Mouse (Mus musculus): ENCODE data around the gene Hacl1. TPM values are rescaled to one million over a fixed set of nuclear protein-coding genes. Genes with fewer than 3 reads are reported as not detected.

Hacl1 gene
- polyA plus RNA-seq (2016; fragmentation: Nextera tagmentation; extraction: Ambion mirVana), result 8.7 and 12.7 TPM in 2 replicates

DNA sequence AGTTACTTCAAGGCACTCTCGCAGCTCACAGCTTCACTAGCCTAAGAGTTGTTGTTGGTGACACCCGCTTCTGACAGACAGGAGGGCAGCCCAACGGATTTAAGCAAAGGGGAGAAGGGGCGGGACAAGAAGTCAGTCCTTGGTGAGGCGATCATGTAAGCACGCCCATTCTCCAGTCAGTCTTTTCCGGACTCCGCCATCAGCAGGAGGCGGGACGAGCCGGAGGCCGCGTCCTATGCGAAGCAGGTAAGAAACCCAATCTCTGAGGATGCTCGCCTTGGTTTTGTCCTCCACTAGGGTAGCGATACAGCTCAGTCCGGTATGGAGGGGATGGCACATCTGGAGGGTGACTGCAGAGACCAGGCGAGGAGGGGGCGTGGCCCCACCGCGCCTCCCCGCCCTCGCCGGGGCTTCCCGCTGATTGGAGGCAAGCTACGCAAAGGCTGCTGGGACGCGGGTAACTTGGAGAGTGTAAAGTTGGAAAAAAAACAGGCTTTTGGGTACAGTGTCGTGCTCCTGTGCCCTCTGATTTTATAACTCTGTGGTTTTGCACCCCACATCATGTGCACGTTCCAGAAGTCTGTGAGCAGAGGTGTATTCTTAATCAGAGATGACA lies at the start of gene Hacl1, which contains the start of gene Btd:
TSS of gene Hacl1 (minus strand) at position 397 of the 616 bp plus-strand sequence.
TSS of gene Btd (plus strand) at position 139 of the 616 bp plus-strand sequence.
- under 1% methylated on average over 30 of the region's 30 CpGs for WGBS
- H3K27ac ChIP-seq (replicated peaks), result peak within 1 kb of the TSS; percentile 70
- no peaks in the 10 kb centered on the region for H3K9me3 ChIP-seq
- H3K27me3 ChIP-seq, result no peaks in the 10 kb centered on the region
- no peaks in the 10 kb centered on the region for H3K36me3 ChIP-seq
- peak; percentile 97 for ATAC-seq (ENCODE audit: low FRiP score, low read depth)
- peak within 1 kb of the TSS; percentile 62 for H3K4me3 ChIP-seq
- peak within 1 kb of the TSS; percentile 55 for H3K9ac ChIP-seq (replicated peaks)
- H3K4me1 ChIP-seq, result peaks cover 10% of the 10 kb centered on the region
- H3K4me2 ChIP-seq (replicated peaks), result peak within 1 kb of the TSS; percentile 76

DNA sequence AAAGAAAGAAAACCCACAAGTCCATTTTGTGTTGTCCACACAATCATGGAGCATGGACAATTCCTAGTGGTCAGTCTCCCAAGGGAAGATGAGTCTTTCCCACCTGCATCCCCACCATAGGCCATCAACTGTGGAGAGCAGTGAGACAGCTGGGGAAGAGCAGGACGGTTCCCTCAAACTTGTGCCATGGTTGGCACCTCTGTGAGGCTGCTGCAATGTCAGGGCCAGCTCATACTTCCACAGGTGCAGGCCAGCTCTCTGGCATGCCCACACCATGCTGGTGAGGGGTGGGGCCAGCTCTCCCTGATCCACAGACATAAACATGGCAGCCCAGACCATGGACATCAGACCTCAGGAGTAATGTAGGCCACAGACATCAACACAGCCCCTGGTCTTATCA lies 45.1 kb upstream of the Hacl1 start:
- no peak for ATAC-seq (ENCODE audit: low FRiP score, low read depth)
- WGBS, result 89% methylated on average over 1 of the region's 1 CpGs
- no peaks in the 10 kb centered on the region for H3K9me3 ChIP-seq

DNA sequence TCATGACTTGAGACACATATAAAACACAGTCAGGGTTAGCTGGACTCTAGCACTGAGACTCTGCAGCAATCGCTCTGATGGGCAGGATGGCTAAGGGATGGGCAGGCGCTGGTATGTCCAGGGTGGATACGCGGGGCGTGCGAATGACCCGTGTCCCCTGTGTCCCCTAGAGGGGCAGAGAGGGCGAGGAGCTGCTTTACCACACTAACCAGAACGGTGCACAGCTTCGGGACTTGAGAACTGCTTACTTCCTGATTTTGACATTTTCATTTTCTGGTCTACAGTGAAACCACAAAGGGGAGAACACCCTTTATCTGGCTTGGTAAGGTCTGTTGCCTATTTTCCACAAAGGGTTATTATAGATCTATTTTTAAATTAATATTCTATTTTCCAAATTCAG lies 44.6 kb upstream of the Hacl1 start:
- Histone ChIP-seq H3K9me3 (no peaks in the 10 kb centered on the region), H3K4me3 (no peak overlapping the region), H3K27me3 (no peaks in the 10 kb centered on the region), H3K36me3 (no peaks in the 10 kb centered on the region), H3K4me1 (no peaks in the 10 kb centered on the region), H3K27ac (replicated peaks) (no peak overlapping the region), H3K9ac (replicated peaks) (no peak overlapping the region), H3K4me2 (replicated peaks) (no peak overlapping the region)
- no peak for ATAC-seq (ENCODE audit: low FRiP score, low read depth)
- WGBS, result 88% methylated on average over 10 of the region's 10 CpGs

More for the DNA sequence above, 45.1 kb upstream of the Hacl1 start:
- no peak overlapping the region for H3K4me2 ChIP-seq (replicated peaks)
- H3K36me3 ChIP-seq, result no peaks in the 10 kb centered on the region
- H3K4me1 ChIP-seq, result no peaks in the 10 kb centered on the region
- H3K9ac ChIP-seq (replicated peaks), result no peak overlapping the region
- no peaks in the 10 kb centered on the region for H3K27me3 ChIP-seq
- H3K27ac ChIP-seq (replicated peaks), result no peak overlapping the region
- no peak overlapping the region for H3K4me3 ChIP-seq

DNA sequence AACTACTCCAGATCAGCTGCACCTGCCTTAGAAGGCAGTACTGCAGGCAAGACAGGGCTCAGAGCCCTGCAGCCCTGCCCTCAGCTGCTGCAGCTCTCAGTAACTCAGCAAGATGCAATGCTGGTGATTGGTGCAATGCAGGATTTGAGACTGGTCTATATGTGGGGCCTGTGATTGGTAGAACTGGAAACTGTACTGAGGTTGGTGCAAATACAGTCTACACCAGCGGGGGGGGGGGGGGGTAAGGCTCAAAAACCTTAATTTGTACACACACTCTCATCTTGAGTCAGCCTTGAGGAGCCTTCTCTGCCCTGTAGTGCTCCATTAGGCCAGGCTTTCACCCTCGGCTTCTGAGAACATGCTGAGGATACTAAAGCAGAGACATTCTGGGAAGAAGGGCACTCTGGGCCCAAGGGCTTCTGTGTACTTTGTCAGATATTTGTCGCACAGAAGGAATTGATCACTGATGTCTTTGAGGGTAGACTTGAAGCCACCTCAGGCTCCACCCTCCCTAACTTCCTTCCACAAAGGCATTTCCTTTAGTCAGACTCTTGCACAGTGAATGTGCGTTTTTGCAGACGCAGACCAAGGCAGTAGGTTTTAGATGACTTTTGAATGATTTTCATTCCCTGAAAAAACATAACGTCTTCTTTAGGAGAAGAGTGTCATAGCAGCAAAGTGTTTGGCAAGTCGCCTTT lies 43.4 kb upstream of the Hacl1 start:
- Histone ChIP-seq H3K9ac (replicated peaks) (no peak overlapping the region), H3K27me3 (no peaks in the 10 kb centered on the region), H3K4me3 (no peak overlapping the region), H3K4me2 (replicated peaks) (no peak overlapping the region), H3K36me3 (no peaks in the 10 kb centered on the region), H3K4me1 (no peaks in the 10 kb centered on the region), H3K9me3 (no peaks in the 10 kb centered on the region), H3K27ac (replicated peaks) (no peak overlapping the region)
- 79% methylated on average over 7 of the region's 7 CpGs for WGBS
- ATAC-seq (ENCODE audit: low FRiP score, low read depth), result no peak

DNA sequence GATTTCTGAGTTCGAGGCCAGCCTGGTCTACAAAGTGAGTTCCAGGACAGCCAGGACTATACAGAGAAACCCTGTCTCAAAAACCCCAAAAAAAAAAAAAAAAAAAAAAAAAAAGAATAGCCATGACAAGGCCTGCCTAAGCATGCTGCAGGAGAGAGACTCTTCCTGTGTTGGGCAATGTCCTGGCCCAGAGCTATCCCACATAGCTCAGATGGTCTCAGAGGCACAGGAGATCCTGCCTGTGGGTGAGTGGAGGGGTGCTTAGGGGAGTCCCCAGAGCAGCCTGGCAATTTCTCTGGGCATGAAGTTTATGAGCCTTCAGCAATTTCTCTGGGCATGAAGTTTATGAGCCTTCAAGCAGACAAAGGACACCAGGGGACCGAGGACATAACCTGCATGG lies 42.5 kb upstream of the Hacl1 start:
- no peak overlapping the region for H3K9ac ChIP-seq (replicated peaks)
- H3K9me3 ChIP-seq, result no peaks in the 10 kb centered on the region
- WGBS, result 89% methylated on average over 2 of the region's 2 CpGs
- no peaks in the 10 kb centered on the region for H3K27me3 ChIP-seq
- no peak for ATAC-seq (ENCODE audit: low FRiP score, low read depth)
- H3K4me1 ChIP-seq, result no peaks in the 10 kb centered on the region
- no peak overlapping the region for H3K4me3 ChIP-seq
- no peak overlapping the region for H3K27ac ChIP-seq (replicated peaks)
- no peak overlapping the region for H3K4me2 ChIP-seq (replicated peaks)
- no peaks in the 10 kb centered on the region for H3K36me3 ChIP-seq

DNA sequence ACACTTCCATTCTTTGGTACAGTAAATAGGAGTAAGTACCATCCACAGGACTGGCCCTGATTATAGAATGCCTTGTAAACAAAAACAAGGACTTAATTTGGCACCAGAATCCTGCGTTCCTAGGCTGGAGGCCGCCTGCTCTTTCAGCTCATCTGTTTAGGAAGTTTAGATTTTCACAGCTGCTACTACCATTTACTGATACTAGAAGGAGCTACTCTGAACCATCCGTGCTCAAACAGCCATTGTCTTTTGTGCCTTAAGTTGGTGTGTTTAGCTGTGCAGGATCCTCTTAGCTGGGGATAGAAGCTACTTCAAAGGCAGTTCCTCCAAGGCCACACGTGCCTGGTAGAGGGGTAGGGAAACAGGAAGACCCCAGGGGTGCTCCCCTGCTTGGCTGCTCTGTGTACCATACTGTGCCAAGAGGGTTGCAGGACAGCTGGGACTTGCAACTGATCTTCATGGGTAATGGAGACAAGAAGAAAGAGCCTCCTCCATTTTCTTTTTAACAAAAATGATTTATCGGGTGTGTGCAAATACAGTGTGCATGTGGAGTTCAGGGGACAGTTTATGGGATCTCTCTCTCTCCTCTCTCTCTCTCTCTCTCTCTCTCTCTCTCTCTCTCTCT lies 41.0 kb upstream of the Hacl1 start:
- no peak for ATAC-seq (ENCODE audit: low FRiP score, low read depth)

DNA sequence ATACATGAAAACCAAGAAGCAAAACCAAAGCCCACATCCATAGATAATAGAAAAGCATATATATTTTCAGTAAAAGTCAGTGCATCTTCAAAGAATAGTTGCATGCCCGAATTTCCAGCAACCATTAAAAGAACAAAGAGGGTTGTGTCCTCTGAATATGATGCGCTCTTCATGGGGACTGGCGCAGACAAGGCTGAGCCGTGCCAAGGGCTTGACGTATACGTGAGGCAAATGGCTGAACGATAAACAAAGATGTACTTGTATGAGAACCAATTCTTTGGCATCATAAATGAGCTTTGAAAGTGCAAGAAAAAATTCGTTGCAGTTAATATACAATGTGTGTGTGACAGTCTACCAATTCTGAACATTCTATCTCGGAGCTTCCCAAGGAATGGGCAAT lies 40.2 kb upstream of the Hacl1 start:
- no peak overlapping the region for H3K9ac ChIP-seq (replicated peaks)
- H3K36me3 ChIP-seq, result no peaks in the 10 kb centered on the region
- no peak overlapping the region for H3K4me2 ChIP-seq (replicated peaks)
- no peaks in the 10 kb centered on the region for H3K9me3 ChIP-seq
- no peaks in the 10 kb centered on the region for H3K27me3 ChIP-seq
- 87% methylated on average over 9 of the region's 9 CpGs for WGBS
- H3K4me3 ChIP-seq, result no peak overlapping the region
- no peak overlapping the region for H3K27ac ChIP-seq (replicated peaks)
- ATAC-seq (ENCODE audit: low FRiP score, low read depth), result no peak
- no peaks in the 10 kb centered on the region for H3K4me1 ChIP-seq

More for the DNA sequence above, 41.0 kb upstream of the Hacl1 start:
- H3K4me1 ChIP-seq, result no peaks in the 10 kb centered on the region
- no peak overlapping the region for H3K27ac ChIP-seq (replicated peaks)
- 43% methylated on average over 5 of the region's 5 CpGs for WGBS
- no peaks in the 10 kb centered on the region for H3K27me3 ChIP-seq
- H3K4me3 ChIP-seq, result no peak overlapping the region
- H3K36me3 ChIP-seq, result no peaks in the 10 kb centered on the region
- no peak overlapping the region for H3K9ac ChIP-seq (replicated peaks)
- no peaks in the 10 kb centered on the region for H3K9me3 ChIP-seq
- H3K4me2 ChIP-seq (replicated peaks), result no peak overlapping the region

DNA sequence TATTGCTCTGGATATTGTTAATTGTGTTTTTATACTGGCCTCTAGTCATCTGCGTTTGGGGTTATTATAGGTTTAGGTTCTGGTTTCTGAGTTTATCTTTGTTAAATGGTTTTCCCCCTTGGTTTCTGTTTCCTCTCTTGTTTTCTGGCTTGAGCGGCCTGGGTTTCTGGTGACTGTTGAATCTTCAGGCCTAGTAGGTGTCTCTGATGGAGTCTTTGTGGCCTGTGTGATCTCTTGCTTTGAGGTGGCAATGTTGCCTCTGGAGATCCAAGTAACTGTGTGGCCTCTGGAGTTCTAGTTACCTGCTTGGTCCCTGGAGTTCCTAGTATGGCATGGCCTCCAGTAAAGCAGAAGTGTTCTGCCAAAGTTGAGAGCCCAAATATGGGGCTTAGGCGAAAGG lies 39.6 kb upstream of the Hacl1 start:
- no peak for ATAC-seq (ENCODE audit: low FRiP score, low read depth)
- H3K4me2 ChIP-seq (replicated peaks), result no peak overlapping the region
- H3K9ac ChIP-seq (replicated peaks), result no peak overlapping the region
- no peaks in the 10 kb centered on the region for H3K9me3 ChIP-seq
- H3K4me3 ChIP-seq, result no peak overlapping the region
- H3K36me3 ChIP-seq, result no peaks in the 10 kb centered on the region
- no peak overlapping the region for H3K27ac ChIP-seq (replicated peaks)
- H3K27me3 ChIP-seq, result no peaks in the 10 kb centered on the region
- WGBS, result 90% methylated on average over 3 of the region's 3 CpGs
- H3K4me1 ChIP-seq, result no peaks in the 10 kb centered on the region

DNA sequence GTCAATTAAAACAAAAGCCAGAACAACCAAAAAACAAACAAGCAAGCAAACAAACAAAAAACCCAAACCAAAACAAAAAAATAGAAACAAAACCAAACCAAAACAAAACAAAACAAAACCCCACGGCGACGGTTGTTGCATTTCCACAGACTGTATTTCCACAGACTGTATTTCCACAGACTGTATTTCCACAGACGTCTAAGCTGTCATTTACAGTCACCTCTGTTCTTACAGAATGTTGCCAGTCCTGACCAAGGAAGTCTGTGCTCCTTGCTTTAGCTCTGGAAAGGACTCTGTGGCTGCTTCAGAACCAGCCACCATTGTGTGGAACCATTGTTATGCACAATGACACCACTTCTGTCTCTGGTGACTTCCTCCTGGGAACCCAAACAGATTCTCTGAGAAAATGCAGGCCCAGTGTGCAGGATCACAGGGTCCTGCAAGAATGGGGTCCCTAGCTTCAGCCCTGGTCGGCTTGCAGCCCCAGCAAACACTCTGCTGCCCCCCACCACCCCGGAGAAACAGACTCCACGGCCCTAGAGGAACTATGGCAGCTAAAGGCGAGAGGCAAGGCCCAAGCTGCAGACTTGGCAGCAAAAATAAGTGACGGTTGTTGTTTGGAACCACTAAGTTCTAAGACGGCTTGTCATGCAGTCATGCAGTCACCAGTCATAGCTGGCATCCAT lies 30.7 kb upstream of the Hacl1 start:
- peaks cover 7% of the 10 kb centered on the region for H3K36me3 ChIP-seq
- peaks cover 15% of the 10 kb centered on the region for H3K4me1 ChIP-seq
- no peak for ATAC-seq (ENCODE audit: low FRiP score, low read depth)
- no peaks in the 10 kb centered on the region for H3K27me3 ChIP-seq
- H3K4me2 ChIP-seq (replicated peaks), result no peak overlapping the region
- 43% methylated on average over 10 of the region's 10 CpGs for WGBS
- no peak overlapping the region for H3K9ac ChIP-seq (replicated peaks)
- no peak overlapping the region for H3K4me3 ChIP-seq
- H3K27ac ChIP-seq (replicated peaks), result no peak overlapping the region
- H3K9me3 ChIP-seq, result no peaks in the 10 kb centered on the region

DNA sequence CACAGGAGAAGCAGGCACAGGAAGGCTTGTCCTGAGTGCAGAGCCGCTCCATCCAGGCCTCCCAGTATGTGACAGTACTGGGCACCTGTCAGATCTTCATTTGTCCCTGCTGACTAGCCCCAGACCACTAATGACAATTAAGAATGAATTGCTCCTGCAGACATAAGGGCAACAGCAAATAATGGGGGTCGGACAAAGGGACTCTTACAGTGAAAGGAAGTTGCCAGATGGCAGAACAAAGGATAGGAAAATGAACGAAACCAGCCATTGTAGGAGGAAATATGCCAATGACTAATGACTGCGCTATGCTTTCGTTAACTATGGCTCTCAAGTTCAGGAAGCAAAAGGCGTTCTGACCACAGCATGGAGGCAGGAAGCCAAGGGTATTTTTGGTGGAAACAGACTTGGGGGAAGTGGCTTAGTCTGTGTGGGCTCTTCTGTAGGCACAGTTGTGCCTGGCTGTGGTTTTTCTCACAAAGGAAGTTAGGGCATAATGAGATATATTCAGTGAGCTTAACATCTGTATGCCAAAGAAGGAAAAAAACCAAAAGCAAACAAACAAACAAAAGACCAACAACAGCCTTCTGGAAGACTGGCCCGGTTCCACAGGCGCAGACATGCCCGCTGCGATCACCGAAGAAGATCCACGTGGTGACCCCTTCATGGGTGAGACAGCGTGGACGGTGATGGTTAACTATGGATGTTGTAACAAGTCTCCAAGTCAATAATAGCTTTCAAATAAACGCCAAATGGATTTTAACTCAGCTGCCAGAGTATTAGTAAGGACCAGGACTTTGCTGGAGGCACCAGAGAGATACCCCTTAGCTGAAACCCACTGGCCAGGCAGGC lies 28.8 kb upstream of the Hacl1 start:
- peaks cover 18% of the 10 kb centered on the region for H3K4me1 ChIP-seq
- H3K27me3 ChIP-seq, result no peaks in the 10 kb centered on the region
- no peak overlapping the region for H3K4me3 ChIP-seq
- H3K9ac ChIP-seq (replicated peaks), result no peak overlapping the region
- peak overlapping the region; percentile 64 for H3K27ac ChIP-seq (replicated peaks)
- peak; percentile 63 for ATAC-seq (ENCODE audit: low FRiP score, low read depth)
- H3K4me2 ChIP-seq (replicated peaks), result no peak overlapping the region
- WGBS, result 73% methylated on average over 15 of the region's 15 CpGs
- peaks cover 9% of the 10 kb centered on the region for H3K36me3 ChIP-seq
- no peaks in the 10 kb centered on the region for H3K9me3 ChIP-seq

DNA sequence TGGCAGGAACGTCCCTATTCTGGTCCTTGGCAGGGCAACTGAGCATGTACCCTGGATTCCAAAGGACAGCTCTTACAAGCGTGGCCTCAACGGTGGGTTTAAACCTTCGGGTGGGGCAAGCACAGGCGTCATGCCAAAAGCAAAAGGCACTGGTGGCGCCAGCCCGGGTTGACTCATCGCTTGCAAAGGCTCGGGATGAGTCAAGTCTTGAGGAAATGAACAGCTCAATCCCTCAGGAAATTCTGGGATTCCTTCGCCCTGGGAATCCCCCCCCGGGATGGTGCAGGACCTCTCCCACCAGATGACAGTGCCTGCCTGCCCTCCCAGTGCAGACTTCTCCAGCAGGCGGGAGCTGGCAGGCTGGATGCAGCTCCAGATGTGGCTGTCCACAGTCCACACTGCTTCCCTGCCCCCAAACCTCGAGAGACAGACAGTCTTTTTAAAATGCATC lies 28.1 kb upstream of the Hacl1 start:
- H3K27me3 ChIP-seq, result no peaks in the 10 kb centered on the region
- H3K9ac ChIP-seq (replicated peaks), result no peak overlapping the region
- ATAC-seq (ENCODE audit: low FRiP score, low read depth), result no peak; the same call in 1 of the 2 replicates

More for the DNA sequence above, 28.1 kb upstream of the Hacl1 start:
- Histone ChIP-seq H3K9me3 (no peaks in the 10 kb centered on the region), H3K4me2 (replicated peaks) (no peak overlapping the region), H3K4me3 (no peak overlapping the region), H3K27ac (replicated peaks) (peak overlapping the region; percentile 64), H3K4me1 (peaks cover 25% of the 10 kb centered on the region), H3K36me3 (peaks cover 9% of the 10 kb centered on the region)
- WGBS, result 73% methylated on average over 13 of the region's 13 CpGs

All from midbrain, embryonic 12.5 days (tissue).